Mouse (Mus musculus) ES-Bruce4 (cell line): ENCODE measurements around the gene Scamp3. TPM values are rescaled to one million over a fixed set of nuclear protein-coding genes. Genes with fewer than 3 reads are reported as not detected.

Experiments
- H3K27ac ChIP-seq: 2 replicates; pipeline ENCODE4 v1.5.1; 2012; ENCODE audit warnings: low read length, inconsistent platforms; ENCODE audit not compliant: insufficient read depth
- H3K27me3 ChIP-seq: 2 replicates; pipeline ENCODE4 v1.6.1; 2012; ENCODE audit warnings: mild to moderate bottlenecking, low read length, inconsistent platforms; ENCODE audit not compliant: control insufficient read depth, poor library complexity, insufficient read depth, severe bottlenecking
- H3K36me3 ChIP-seq: 2 replicates; pipeline ENCODE4 v1.6.1; 2012; ENCODE audit warnings: inconsistent platforms, mild to moderate bottlenecking, low read length, moderate library complexity; ENCODE audit not compliant: control insufficient read depth, poor library complexity, insufficient read depth, severe bottlenecking
- H3K4me1 ChIP-seq: one replicate; pipeline ENCODE4 v1.8.1; 2011; ENCODE audit warnings: low read length; ENCODE audit not compliant: control insufficient read depth, insufficient read depth
- H3K4me3 ChIP-seq: 2 replicates; pipeline ENCODE4 v1.5.1; 2011; ENCODE audit warnings: low read depth, mild to moderate bottlenecking, low read length
- H3K9ac ChIP-seq: 2 replicates; pipeline ENCODE4 v1.6.1; 2012; ENCODE audit warnings: low read depth, mild to moderate bottlenecking, inconsistent platforms; ENCODE audit not compliant: poor library complexity, severe bottlenecking
- H3K9me3 ChIP-seq: replicated peaks from 2 replicates; pipeline ENCODE4 v1.6.1; 2012; ENCODE audit warnings: mild to moderate bottlenecking, low read length, inconsistent platforms; ENCODE audit not compliant: control insufficient read depth, poor library complexity, insufficient read depth, severe bottlenecking
- CTCF ChIP-seq: IDR thresholded peaks from one replicate; pipeline ENCODE4 v1.8.1; 2011; ENCODE audit warnings: low read depth, low read length
- EP300 ChIP-seq: IDR thresholded peaks from 2 replicates; pipeline ENCODE4 v1.6.1; 2011; ENCODE audit warnings: low read depth, low read length; ENCODE audit not compliant: insufficient read depth
- POLR2A ChIP-seq: IDR thresholded peaks from one replicate; pipeline ENCODE4 v1.8.1; 2011; ENCODE audit warnings: low read length; ENCODE audit not compliant: insufficient read depth
- polyA plus RNA-seq: library from polyadenylated mRNA; stranded (reverse); fragments of >200 nt; gene quantifications from 2 replicates; pipeline ENCODE4 v1.2.4, GENCODE M21; 2011; ENCODE audit warnings: low read depth; ENCODE audit not compliant: missing spikeins, insufficient read depth, insufficient read length

Scamp3 gene
- polyA plus RNA-seq, 1 experiment: 74.8 TPM

DNA sequence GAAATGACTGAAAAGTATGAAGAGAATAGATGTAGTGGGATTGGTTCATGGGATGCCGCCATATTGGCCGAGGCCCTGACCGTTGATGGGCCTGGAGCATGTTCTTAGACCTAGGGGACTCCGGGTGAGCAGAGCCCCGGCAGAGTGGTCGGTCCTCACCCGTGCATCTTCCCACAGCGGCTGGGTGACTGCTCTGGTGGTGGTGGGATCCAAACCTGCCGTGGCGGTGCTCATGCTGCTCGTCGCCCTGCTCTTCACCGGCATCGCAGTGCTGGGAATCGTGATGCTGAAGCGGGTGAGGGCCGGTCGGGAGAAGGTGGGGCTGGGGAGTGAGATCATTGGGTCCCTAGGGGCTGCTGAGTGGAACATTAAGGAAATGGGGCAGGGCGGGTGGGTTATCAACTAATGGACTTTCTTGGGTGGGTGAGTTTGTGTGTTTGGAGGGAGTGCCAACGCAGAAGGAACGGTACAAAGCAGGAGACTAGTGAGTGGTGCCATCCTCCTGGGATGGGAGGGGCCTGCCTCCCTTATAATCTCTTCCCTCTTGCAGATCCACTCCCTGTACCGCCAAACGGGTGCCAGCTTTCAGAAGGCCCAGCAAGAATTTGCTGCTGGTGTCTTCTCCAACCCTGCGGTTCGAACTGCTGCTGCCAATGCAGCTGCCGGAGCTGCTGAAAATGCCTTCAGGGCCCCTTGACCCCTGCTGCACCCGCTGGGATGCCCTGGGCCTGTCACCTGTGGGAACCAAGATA, 4.7 kb downstream of the Scamp3 start:
- Histone ChIP-seq H3K36me3 (peaks cover 6% of the 10 kb centered on the region), H3K27ac (no peak overlapping the region), H3K9me3 (no peaks in the 10 kb centered on the region), H3K4me1 (peaks cover 4% of the 10 kb centered on the region), H3K9ac (0 out of 2 replicates have a peak overlapping the region, but pooled peaks have one; percentile 6), H3K27me3 (no peaks in the 10 kb centered on the region), H3K4me3 (peak overlapping the region; percentile 41)
- TF ChIP-seq POLR2A: no peak

DNA sequence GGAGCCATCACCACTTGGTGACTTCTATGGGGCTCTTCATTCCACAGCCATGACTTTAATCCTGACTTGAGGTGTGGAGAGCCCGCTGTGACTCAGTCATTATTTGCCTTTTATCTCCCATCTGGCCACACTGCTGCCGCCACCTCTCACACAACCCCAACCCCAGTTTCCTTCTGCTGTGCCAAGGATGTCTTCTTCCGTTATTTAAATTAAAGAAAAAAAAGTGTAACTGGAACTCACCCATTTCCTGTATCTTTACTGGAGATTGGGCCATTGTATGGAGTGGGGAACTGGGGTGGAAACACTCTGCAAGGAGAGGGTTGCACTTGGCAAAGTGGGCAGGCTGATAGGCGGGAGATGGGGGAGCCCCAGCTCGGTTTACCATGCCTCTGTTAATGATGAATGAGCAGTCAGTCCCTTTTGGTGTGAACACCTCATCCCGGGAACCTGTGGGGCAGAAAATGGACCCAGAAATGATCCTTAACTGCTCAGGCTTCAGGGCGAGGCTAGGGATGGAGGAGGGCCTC, 5.3 kb downstream of the Scamp3 start:
- Histone ChIP-seq H3K4me1 (peaks cover 4% of the 10 kb centered on the region), H3K36me3 (peaks cover 6% of the 10 kb centered on the region), H3K9me3 (no peaks in the 10 kb centered on the region), H3K9ac (0 out of 2 replicates have a peak overlapping the region, but pooled peaks have one; percentile 6), H3K27me3 (no peaks in the 10 kb centered on the region), H3K4me3 (no peak overlapping the region), H3K27ac (no peak overlapping the region)
- TF ChIP-seq EP300 (no peak), POLR2A (no peak), CTCF (no peak)

DNA sequence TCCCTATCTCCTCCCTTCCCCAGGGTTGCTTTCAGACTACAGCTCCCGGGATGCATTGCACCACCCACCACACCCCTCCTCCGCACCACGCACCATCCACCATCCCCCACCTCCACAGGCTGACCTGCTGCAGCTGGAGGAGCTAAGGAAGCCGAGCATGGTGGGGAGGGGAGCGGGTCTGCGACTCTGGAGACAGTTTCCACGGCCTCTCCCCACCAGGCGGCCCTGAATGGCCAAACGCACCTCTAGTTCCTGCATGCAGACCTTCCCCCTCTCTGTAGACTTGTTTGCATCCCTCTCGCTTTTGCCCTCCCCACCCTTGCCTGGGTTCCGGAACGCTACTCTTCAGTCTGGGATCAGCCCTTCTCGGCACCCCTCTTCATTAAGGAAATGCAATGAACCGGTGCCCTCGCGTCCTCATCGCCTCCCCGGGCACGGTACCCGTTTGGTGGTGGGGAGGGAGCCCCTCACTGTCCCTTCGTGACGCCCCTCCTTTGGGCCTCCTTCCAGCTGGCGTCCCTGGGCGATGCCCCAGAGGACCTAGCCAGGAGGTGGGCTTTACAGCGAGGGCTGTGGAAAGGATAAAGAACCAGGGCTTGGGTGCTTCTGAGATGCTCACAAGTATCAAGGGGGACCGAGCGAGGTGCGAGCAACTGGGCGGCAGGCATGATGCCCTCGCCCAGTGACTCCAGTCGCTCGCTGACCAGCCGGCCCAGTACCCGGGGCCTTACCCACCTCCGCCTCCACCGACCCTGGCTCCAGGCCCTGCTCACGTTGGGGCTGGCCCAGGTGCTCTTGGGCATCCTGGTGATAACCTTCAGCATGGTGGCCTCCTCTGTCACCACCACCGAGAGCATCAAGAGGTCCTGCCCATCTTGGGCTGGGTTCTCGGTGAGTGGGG, 6.0 kb downstream of the Scamp3 start, which contains the start of gene Fam189b:
Fam189b (plus strand) TSS at position 86 of the 901 bp plus-strand sequence.
- no peaks in the 10 kb centered on the region for H3K27me3 ChIP-seq
- peaks cover 6% of the 10 kb centered on the region for H3K36me3 ChIP-seq
- no peak within 1 kb of the TSS for H3K27ac ChIP-seq
- TF ChIP-seq POLR2A (peak; percentile 54), EP300 (0 out of 2 replicates have a peak, but pooled peaks have one; percentile 32), CTCF (no peak)
- peaks cover 4% of the 10 kb centered on the region for H3K4me1 ChIP-seq
- no peaks in the 10 kb centered on the region for H3K9me3 ChIP-seq
- peak within 1 kb of the TSS; percentile 80 for H3K4me3 ChIP-seq
- H3K9ac ChIP-seq: peak within 1 kb of the TSS; percentile 54

DNA sequence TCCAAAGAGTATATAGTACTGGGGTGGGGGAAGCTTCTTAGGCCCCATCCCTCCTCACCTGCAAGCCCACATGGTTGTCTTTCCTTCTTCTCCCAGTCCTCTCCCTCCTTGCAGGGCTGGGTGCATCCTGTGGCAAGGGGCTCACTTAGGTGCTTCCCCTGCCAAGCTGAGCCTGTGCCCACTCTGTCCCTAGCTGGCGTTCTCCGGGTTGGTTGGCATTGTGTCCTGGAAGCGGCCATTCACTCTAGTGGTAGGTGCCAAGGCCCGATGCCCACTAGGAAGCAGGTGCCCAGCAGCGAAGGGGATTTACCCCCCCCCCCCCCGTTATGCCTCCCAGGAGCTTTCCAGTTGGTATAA, 6.7 kb downstream of the Scamp3 start:
- peaks cover 6% of the 10 kb centered on the region for H3K36me3 ChIP-seq
- H3K4me1 ChIP-seq: peaks cover 4% of the 10 kb centered on the region

DNA sequence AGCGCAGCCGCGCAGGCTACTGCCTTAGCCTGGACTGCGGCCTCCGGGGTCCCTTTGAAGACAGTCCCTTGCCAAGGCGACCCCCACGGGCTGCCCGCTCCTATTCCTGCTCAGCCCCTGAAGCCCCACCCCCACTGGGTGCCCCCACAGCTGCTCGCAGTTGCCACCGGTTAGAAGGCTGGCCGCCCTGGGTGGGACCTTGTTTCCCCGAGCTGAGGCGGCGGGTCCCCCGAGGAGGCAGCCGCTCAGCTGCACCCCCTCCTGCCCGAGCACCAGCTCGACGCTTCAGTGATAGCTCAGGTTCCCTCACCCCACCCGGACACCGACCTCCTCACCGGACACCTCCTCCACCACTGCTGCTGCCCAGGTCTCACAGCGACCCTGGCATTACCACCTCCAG, 9.9 kb downstream of the Scamp3 start:
- Histone ChIP-seq H3K36me3 (no peaks in the 10 kb centered on the region), H3K4me1 (peaks cover 2% of the 10 kb centered on the region), H3K27me3 (no peaks in the 10 kb centered on the region), H3K9me3 (no peaks in the 10 kb centered on the region), H3K27ac (no peak overlapping the region), H3K4me3 (peak overlapping the region; percentile 31; the same call in 1 of the 2 replicates), H3K9ac (peak overlapping the region; percentile 29)
- no peak for TF ChIP-seq POLR2A
- TF ChIP-seq CTCF: no peak
- TF ChIP-seq EP300: no peak

More for the DNA sequence above, 6.7 kb downstream of the Scamp3 start:
- TF ChIP-seq CTCF (no peak), EP300 (no peak), POLR2A (no peak)
- no peak overlapping the region for H3K27ac ChIP-seq
- no peaks in the 10 kb centered on the region for H3K9me3 ChIP-seq
- no peaks in the 10 kb centered on the region for H3K27me3 ChIP-seq
- H3K4me3 ChIP-seq: peak overlapping the region; percentile 80; the same call in 1 of the 2 replicates
- H3K9ac ChIP-seq: peak overlapping the region; percentile 54
